Mouse (Mus musculus) myocyte (in vitro differentiated cells): ENCODE data around the gene Serf1.

Source experiments
- CEBPB ChIP-seq: IDR thresholded peaks from 2 replicates; pipeline ENCODE4 v1.6.1; 2011; ENCODE audit warnings: mild to moderate bottlenecking, moderate library complexity; ENCODE audit not compliant: poor library complexity, insufficient read depth, severe bottlenecking
- E2F4 ChIP-seq: IDR thresholded peaks from one replicate; pipeline ENCODE4 v1.6.1; 2011; ENCODE audit warnings: mild to moderate bottlenecking, control low read depth, moderate library complexity; ENCODE audit not compliant: insufficient read depth
- MAX ChIP-seq: IDR thresholded peaks from one replicate; pipeline ENCODE4 v1.6.1; 2011; ENCODE audit warnings: low read depth, mild to moderate bottlenecking, control low read depth
- MYOD1 ChIP-seq, 3 experiments: IDR thresholded peaks; one replicate each; pipeline ENCODE4 v1.6.1; 2011; ENCODE audit warnings: control low read depth in 2 of 3, low read depth in 2 of 3, mild to moderate bottlenecking in 2 of 3, moderate library complexity in 1 of 3; ENCODE audit not compliant: insufficient read length in 2 of 3, control insufficient read depth in 1 of 3
- MYOG ChIP-seq, 3 experiments: IDR thresholded peaks; one replicate each; pipeline ENCODE4 v1.6.1; 2011; ENCODE audit warnings: control low read depth in 2 of 3, low read depth in 2 of 3, mild to moderate bottlenecking in 2 of 3; ENCODE audit not compliant: insufficient read length in 2 of 3, control insufficient read depth in 1 of 3, insufficient read depth in 1 of 3
- POLR2A ChIP-seq: IDR thresholded peaks from one replicate; pipeline ENCODE4 v1.6.1; 2011; ENCODE audit warnings: low read depth, mild to moderate bottlenecking, control low read depth, moderate library complexity; ENCODE audit not compliant: insufficient read length
- POLR2AphosphoS2 ChIP-seq: IDR thresholded peaks from one replicate; pipeline ENCODE4 v1.6.1; 2011; ENCODE audit warnings: low read depth, control low read depth; ENCODE audit not compliant: insufficient read length
- REST ChIP-seq: IDR thresholded peaks from one replicate; pipeline ENCODE4 v1.6.1; 2011; ENCODE audit warnings: mild to moderate bottlenecking, control low read depth, moderate library complexity; ENCODE audit not compliant: insufficient read depth, insufficient read length
- TCF12 ChIP-seq: IDR thresholded peaks from one replicate; pipeline ENCODE4 v1.6.1; 2011; ENCODE audit warnings: mild to moderate bottlenecking, control low read depth; ENCODE audit not compliant: poor library complexity, insufficient read depth, severe bottlenecking
- USF1 ChIP-seq: IDR thresholded peaks from one replicate; pipeline ENCODE4 v1.6.1; 2011; ENCODE audit warnings: low read depth, mild to moderate bottlenecking, control low read depth, moderate library complexity

DNA sequence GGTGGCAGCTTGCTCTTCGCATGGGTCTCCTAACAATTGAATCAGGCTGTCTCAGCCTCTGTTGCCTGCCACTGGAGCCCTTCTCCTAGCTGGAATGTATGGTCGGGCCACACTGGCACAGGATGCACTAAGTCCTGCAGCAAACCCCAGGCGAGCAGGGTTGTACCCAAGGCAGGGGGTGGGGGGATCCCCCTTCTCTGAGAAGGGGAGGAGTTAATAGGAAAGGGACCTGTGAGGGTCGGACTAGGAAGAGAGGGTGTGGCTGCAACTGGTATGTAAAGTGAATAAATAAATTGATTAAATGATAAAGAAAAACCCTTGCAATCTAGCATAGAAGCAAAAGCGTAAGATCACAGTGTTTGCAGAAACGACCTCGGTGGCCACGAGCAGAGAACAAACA is 36.3 kb upstream of the Serf1 start:
- TF ChIP-seq USF1 (no peak), POLR2AphosphoS2 (no peak), POLR2A (no peak), MYOD1 (IDR thresholded peaks at IDR 0.05; ENCODE audit: control insufficient read depth in 1 of 3, insufficient read length in 2 of 3, low read depth in 2 of 3) (no peak), TCF12 (no peak), CEBPB (no peak), REST (no peak), MYOG (IDR thresholded peaks at IDR 0.05; ENCODE audit: control insufficient read depth in 1 of 3, insufficient read depth in 1 of 3, insufficient read length in 2 of 3, low read depth in 2 of 3) (no peak), MAX (no peak), E2F4 (no peak)
